Mouse (Mus musculus) large intestine, adult 2 months (tissue): ENCODE results near the gene Olfr1225. TPM values are rescaled to one million over a fixed set of nuclear protein-coding genes. Genes with fewer than 3 reads are reported as not detected.
"Not testable (repeated sequence)": the region's sequence is repeated elsewhere in the genome, so short reads cannot be mapped to it uniquely, and the experiment has no call there.

Experiments
- DNase-seq: peaks from one replicate; pipeline ENCODE4 v3.0.0-alpha.2; 2012; ENCODE audit warnings: low read depth, low spot score
- WGBS: fragments of 180-500 bp; shearing (Covaris S2); methylation state at CpG from one replicate; pipeline ENCODE4 v1.1.7; 2018; 5-methylcytosine and 5-hydroxymethylcytosine counted together
- polyA plus RNA-seq: library from polyadenylated mRNA; depleted of rRNA; stranded (reverse); fragments of >200 nt; gene quantifications from 2 replicates; pipeline ENCODE4 v1.2.3, GENCODE M21; 2012; rRNA removed

The Olfr1225 gene
- not detected in 2 replicates for polyA plus RNA-seq

DNA sequence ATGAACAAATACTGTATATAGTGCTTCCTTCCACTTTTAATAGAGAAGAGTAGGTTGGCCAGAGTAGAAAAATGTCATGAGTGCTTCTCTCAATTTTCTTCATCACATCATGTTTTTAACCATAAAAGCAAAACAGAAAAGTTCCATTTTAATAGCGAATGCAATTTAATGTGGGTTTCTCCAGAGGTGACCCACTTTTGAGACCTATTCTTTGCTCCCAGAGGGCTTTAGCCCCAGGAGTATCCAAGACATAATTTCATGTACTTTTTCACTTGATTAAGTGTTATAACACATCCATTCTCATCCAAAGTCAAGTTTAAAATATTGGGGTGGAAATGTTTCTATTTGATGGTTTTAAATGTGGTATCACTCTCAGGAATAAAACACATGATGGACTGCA is at the start of gene Olfr1225:
Gene Olfr1225 (minus strand): TSS at position 101 of the 400 bp plus-strand sequence.
- WGBS, result 85% methylated on average over 1 of the region's 1 CpGs
- DNase-seq, result no peak

DNA sequence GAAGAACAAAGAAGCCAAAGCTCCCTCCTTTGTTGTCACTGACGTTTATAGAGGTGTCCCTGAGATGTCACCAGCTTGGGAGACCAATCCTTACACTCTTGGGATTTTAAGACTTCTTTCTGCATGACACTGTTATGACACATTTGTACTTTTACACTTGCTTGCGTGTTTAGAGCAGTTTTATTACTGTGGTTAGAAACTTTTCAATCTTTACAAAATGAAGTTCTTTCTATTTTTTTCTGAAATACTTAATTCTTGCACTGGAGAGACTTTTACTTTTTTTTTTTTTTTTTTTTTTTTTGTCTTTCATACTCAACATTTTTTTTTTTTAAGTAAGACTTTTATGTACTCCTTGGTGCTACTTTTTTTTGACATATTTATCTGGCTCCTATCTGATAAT is 25.5 kb upstream of the Olfr1225 start, which contains the start of gene Olfr1226:
Gene Olfr1226 (minus strand): TSS at position 101 of the 400 bp plus-strand sequence.
- DNase-seq, result no peak
- 53% methylated on average over 2 of the region's 2 CpGs for WGBS

DNA sequence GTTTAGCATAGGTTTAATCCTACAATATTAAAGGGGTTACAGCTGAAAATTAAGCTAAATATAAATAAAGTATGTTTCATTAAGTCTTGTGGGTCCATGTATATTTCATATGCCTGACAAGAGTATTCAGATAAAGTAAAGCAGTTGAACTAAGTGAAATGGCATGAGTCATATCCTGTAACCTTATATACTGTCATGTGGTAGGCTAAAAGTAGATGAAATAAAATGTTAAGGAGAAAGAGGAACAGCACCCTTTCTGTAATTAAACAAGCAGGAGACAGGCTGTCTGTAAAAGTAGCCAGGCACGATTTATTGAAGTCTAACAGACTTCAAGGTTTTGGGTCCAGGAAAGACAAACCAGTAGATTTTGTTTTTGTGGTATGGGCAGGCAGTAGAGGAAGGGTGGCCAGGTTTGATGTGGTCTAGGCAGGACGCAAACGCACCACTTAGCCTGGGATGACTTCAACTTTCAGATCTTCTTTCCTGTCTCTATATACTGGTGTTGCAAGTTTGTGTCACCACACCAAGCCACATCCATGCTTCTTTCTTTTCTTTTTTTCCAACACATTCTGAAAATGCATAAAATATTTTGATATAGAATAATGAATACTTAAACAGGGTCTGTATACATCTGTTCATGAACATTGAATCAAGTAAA is 22.0 kb upstream of the Olfr1225 start:
- no peak for DNase-seq
- WGBS, result 66% methylated on average over 3 of the region's 3 CpGs

DNA sequence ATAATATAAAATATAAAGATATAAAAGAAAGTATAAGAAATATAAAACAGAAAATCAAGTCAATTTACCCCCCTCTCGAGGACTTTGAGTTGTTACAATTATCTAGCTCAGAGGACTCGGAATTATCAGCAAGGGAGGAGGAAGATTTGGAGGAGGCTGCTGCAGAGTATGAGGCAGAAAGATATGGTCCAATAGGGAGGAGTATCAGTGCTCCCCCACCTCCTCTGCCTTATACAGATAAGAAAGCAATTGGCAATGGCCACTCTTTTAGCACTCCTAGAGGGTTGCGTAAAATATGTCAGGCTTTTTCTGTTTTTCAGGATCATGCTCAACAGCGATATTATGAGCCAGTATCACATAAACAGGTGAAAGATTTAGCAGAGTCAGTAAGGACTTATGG is 9.8 kb downstream of the Olfr1225 start:
- WGBS, result 88% methylated on average over 4 of the region's 4 CpGs
- DNase-seq, result not testable (repeated sequence)

DNA sequence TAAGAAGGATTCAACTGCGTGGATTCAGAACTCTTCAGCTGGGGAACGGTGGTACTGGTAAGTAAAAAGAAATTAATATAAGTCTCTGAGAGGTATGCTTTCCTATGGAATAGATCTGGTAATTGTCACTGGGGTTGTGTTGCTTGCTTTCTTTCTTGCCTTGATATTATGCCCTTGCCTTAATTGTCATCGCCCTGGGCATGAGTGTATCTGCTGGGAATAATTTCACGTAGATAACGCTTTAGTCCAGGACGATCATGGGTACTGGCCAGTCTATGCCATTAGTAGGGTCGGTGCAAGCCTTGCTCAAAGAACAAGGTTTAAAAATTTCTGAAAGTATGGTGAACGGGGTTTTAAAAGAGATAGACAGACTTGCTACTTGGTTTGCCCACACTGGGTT is 10.5 kb downstream of the Olfr1225 start, which contains the start of gene Olfr1224-ps1:
Gene Olfr1224-ps1 (minus strand): TSS at position 101 of the 400 bp plus-strand sequence.
- DNase-seq, result not testable (repeated sequence)
- WGBS, result 91% methylated on average over 8 of the region's 8 CpGs

DNA sequence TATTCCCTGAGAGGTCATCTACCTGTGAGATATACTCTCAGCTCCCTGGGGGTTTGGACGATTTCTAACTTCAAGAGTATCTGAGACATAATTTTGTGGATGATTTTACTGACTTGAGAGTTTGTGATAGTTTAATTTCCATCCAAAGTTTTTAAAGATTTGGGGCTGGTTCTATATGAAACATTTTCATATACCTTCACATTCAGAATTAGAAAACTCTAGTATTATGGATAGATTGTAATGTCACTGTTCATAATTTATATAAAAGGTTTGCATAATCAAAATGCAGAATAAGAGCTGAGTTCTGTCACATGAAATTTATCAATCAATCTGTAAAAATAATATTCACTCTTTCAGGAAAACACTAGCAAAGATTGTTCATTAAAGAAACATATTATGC is 23.0 kb downstream of the Olfr1225 start, which contains the start of gene Olfr1223:
Gene Olfr1223 (minus strand): TSS at position 101 of the 400 bp plus-strand sequence.
- WGBS, result 67% methylated on average over 1 of the region's 1 CpGs
- DNase-seq, result no peak

DNA sequence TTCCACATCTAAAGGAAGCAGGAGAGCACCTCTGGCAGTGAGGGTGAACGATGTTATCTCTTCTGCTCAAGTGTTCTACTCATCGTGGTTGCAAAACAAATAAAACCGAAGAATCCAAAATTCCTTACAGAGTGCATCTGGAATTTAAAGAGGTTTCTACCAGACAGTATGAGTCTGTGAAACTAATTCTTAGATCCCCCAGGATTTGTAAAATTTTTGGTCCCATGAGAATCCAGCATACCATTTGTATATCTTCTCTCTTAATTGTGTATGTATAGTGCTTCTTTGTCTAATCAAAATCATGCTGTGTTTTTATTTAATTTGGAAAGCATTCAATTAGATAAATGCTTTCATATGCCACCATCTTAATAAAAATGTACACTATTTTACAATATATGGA is 41.5 kb downstream of the Olfr1225 start, which contains the start of gene Olfr1222:
Gene Olfr1222 (minus strand): TSS at position 101 of the 400 bp plus-strand sequence.
- no peak for DNase-seq
- 52% methylated on average over 3 of the region's 3 CpGs for WGBS

Other genes with a start within 250 kb of the Olfr1225 start
- gene Olfr1211, start 236.6 kb downstream of the Olfr1225 start, polyA plus RNA-seq, result not detected in 2 replicates
- not detected in 2 replicates for gene Olfr1212, start 220.7 kb downstream of the Olfr1225 start, polyA plus RNA-seq
- not detected in 2 replicates for gene Gm13762, start 194.4 kb downstream of the Olfr1225 start, polyA plus RNA-seq
- not detected in 2 replicates for gene Olfr1214, start 182.0 kb downstream of the Olfr1225 start, polyA plus RNA-seq
- not detected in 2 replicates for gene Olfr1215, start 167.7 kb downstream of the Olfr1225 start, polyA plus RNA-seq
- not detected in 2 replicates for gene Olfr1216, start 156.3 kb downstream of the Olfr1225 start, polyA plus RNA-seq
- gene Olfr1217, start 142.6 kb downstream of the Olfr1225 start, polyA plus RNA-seq, result not detected in 2 replicates
- not detected in 2 replicates for gene Olfr1218, start 113.5 kb downstream of the Olfr1225 start, polyA plus RNA-seq
- not detected in 2 replicates for gene Olfr1219, start 91.2 kb downstream of the Olfr1225 start, polyA plus RNA-seq
- gene Olfr1220, start 67.8 kb downstream of the Olfr1225 start, polyA plus RNA-seq, result not detected in 2 replicates
- not detected in 2 replicates for gene Olfr1221, start 57.4 kb downstream of the Olfr1225 start, polyA plus RNA-seq
- not detected in 2 replicates for gene Olfr1222, start 41.6 kb downstream of the Olfr1225 start, polyA plus RNA-seq
- gene Olfr1223, start 23.1 kb downstream of the Olfr1225 start, polyA plus RNA-seq, result not detected in 2 replicates
- gene Olfr1224-ps1, start 10.6 kb downstream of the Olfr1225 start, polyA plus RNA-seq, result not detected in 2 replicates
- not detected in 2 replicates for gene Olfr1226, start 25.4 kb upstream of the Olfr1225 start, polyA plus RNA-seq
- gene Olfr1228, start 79.4 kb upstream of the Olfr1225 start, polyA plus RNA-seq, result not detected in 2 replicates
- not detected in 2 replicates for gene Olfr1229, start 113.3 kb upstream of the Olfr1225 start, polyA plus RNA-seq
- not detected in 2 replicates for gene Olfr1230, start 122.6 kb upstream of the Olfr1225 start, polyA plus RNA-seq
- not detected in 2 replicates for gene Olfr1231, start 132.4 kb upstream of the Olfr1225 start, polyA plus RNA-seq
- not detected in 2 replicates for gene Olfr1232, start 155.0 kb upstream of the Olfr1225 start, polyA plus RNA-seq
- not detected in 2 replicates for gene Olfr1233, start 167.7 kb upstream of the Olfr1225 start, polyA plus RNA-seq
- not detected in 2 replicates for gene Olfr1234, start 190.2 kb upstream of the Olfr1225 start, polyA plus RNA-seq
- not detected in 2 replicates for gene Olfr1238, start 235.0 kb upstream of the Olfr1225 start, polyA plus RNA-seq
- gene Olfr1239, start 245.7 kb upstream of the Olfr1225 start, polyA plus RNA-seq, result not detected in 2 replicates